Mouse (Mus musculus): ENCODE measurements around the gene Mast3.

DNA sequence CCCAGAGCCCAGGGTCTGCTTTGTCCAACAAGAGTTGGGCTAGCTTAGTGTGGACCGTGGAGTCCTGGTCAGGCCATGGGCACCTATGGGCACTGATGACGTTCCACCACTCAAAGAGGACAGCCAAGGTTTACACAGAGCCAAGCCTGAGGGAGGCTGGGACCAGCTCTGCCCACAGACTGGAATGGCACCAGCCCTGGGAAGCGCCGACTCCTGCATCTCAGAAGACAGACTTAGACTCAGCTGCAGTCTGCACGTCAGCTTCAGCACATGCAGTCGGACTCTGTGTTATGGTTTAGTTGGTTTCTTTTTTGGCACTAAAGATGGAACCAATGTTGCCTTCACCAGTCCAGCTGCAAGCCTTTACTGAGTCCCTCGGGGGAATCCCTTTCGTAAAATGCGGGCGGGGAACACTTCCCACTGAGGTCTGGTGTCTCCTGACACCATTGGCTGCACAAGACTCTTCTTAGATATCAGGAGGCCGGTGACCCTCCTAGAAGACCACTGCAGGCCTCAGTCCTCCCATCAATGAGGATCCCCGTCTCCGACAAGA lies 54.6 kb downstream of the Mast3 start:
- no peak for TF ChIP-seq CTCF (IDR thresholded peaks at IDR 0.05; ENCODE audit: insufficient read depth, low read depth, low read length)
- no peak for TF ChIP-seq POLR2A (IDR thresholded peaks at IDR 0.05; ENCODE audit: insufficient read depth, low read depth, low read length)
